Mouse (Mus musculus): Measurements from ENCODE around the gene Chga. TPM values are rescaled to one million over a fixed set of nuclear protein-coding genes. Genes with fewer than 3 reads are reported as not detected.
A peak's percentile ranks its signal among the peaks of the same experiment; 100 is the strongest.

The Chga gene
- polyA plus RNA-seq (2014; fragmentation: Nextera tagmentation; extraction: Ambion mirVana): 16.7 and 18.1 TPM in 2 replicates

- Histone ChIP-seq H3K27me3 (ENCODE audit: control insufficient read depth, insufficient read depth, low read length) (peaks cover 4% of the 10 kb centered on the region; the same call in 1 of the 2 replicates), H3K9ac (ENCODE audit: low read length) (peak within 1 kb of the TSS; percentile 51), H3K4me1 (replicated peaks; ENCODE audit: control insufficient read depth, insufficient read depth, low read length) (0 out of 2 replicates have a peak, but pooled peaks cover 2% of the 10 kb centered on the region), H3K36me3 (ENCODE audit: control insufficient read depth, insufficient read depth, low read length) (no peaks in the 10 kb centered on the region), H3K4me3 (ENCODE audit: low read depth, low read length) (peak within 1 kb of the TSS; percentile 52), H3K27ac (ENCODE audit: low read depth, low read length) (no peak within 1 kb of the TSS), H3K4me2 (ENCODE audit: low read depth, low read length, severe bottlenecking) (peak within 1 kb of the TSS; percentile 64), H3K9me3 (ENCODE audit: control insufficient read depth, low read length) (no peaks in the 10 kb centered on the region)
- ATAC-seq (replicated peaks; ENCODE audit: low FRiP score) (peak; percentile 78), DNase-seq (ENCODE audit: low spot score) (peak; percentile 94)
- 2% methylated on average over 48 of the region's 48 CpGs for WGBS
These were observed at the start of gene Chga for GRCm38 (mm10) chr12:102554721-102555516. Chga (plus strand) TSS chr12:102554969.

- DNase-seq (ENCODE audit: low spot score) (no peak), ATAC-seq (replicated peaks; ENCODE audit: low FRiP score) (no peak)
- H3K9ac ChIP-seq (ENCODE audit: low read length): no peak overlapping the region
- H3K27me3 ChIP-seq (ENCODE audit: control insufficient read depth, insufficient read depth, low read length): no peaks in the 10 kb centered on the region
- H3K9me3 ChIP-seq (ENCODE audit: control insufficient read depth, low read length): no peaks in the 10 kb centered on the region
- 78% methylated on average over 9 of the region's 9 CpGs for WGBS
- no peak overlapping the region for H3K27ac ChIP-seq (ENCODE audit: low read depth, low read length)
- no peaks in the 10 kb centered on the region for H3K4me1 ChIP-seq (replicated peaks; ENCODE audit: control insufficient read depth, insufficient read depth, low read length)
- no peaks in the 10 kb centered on the region for H3K36me3 ChIP-seq (ENCODE audit: control insufficient read depth, insufficient read depth, low read length)
- no peak overlapping the region for H3K4me2 ChIP-seq (ENCODE audit: low read depth, low read length, severe bottlenecking)
- no peak overlapping the region for H3K4me3 ChIP-seq (ENCODE audit: low read depth, low read length)
These were observed 49.5 kb upstream of the Chga start for GRCm38 (mm10) chr12:102505131-102505713.

DNA sequence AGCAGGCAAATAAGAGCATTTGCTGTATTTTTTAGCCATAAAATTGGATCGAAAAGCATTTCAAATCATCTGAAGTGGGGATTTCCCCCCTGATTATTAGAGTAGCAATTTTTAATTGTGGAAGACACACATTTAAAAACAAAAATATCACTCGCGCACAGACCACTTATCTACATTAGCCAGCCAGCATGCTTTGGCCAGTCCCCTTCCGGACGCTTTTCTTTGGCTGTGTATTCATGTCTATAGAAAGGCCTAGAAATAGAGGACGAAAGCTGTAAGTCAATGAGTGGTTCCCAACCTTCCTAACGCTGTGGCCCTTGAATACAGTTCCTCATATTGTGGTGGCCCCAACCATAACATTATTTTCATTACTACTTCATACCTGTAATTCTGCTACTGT lies 48.8 kb upstream of the Chga start:
- Histone ChIP-seq H3K9me3 (ENCODE audit: control insufficient read depth, low read length) (no peaks in the 10 kb centered on the region), H3K9ac (ENCODE audit: low read length) (no peak overlapping the region), H3K4me1 (replicated peaks; ENCODE audit: control insufficient read depth, insufficient read depth, low read length) (no peaks in the 10 kb centered on the region), H3K4me3 (ENCODE audit: low read depth, low read length) (no peak overlapping the region), H3K36me3 (ENCODE audit: control insufficient read depth, insufficient read depth, low read length) (no peaks in the 10 kb centered on the region), H3K27ac (ENCODE audit: low read depth, low read length) (no peak overlapping the region), H3K27me3 (ENCODE audit: control insufficient read depth, insufficient read depth, low read length) (no peaks in the 10 kb centered on the region), H3K4me2 (ENCODE audit: low read depth, low read length, severe bottlenecking) (no peak overlapping the region)
- ATAC-seq (replicated peaks; ENCODE audit: low FRiP score): no peak
- no peak for DNase-seq (ENCODE audit: low spot score)
- WGBS: 90% methylated on average over 7 of the region's 7 CpGs

GRCm38 (mm10) chr12:102511363-102511762 lies 43.4 kb upstream of the Chga start:
- no peaks in the 10 kb centered on the region for H3K9me3 ChIP-seq (ENCODE audit: control insufficient read depth, low read length)
- no peak overlapping the region for H3K4me3 ChIP-seq (ENCODE audit: low read depth, low read length)
- H3K27me3 ChIP-seq (ENCODE audit: control insufficient read depth, insufficient read depth, low read length): no peaks in the 10 kb centered on the region
- H3K27ac ChIP-seq (ENCODE audit: low read depth, low read length): no peak overlapping the region
- peak; percentile 73 for DNase-seq (ENCODE audit: low spot score)
- no peak overlapping the region for H3K9ac ChIP-seq (ENCODE audit: low read length)
- no peak overlapping the region for H3K4me2 ChIP-seq (ENCODE audit: low read depth, low read length, severe bottlenecking)
- H3K36me3 ChIP-seq (ENCODE audit: control insufficient read depth, insufficient read depth, low read length): no peaks in the 10 kb centered on the region
- 20% methylated on average over 3 of the region's 3 CpGs for WGBS
- ATAC-seq (replicated peaks; ENCODE audit: low FRiP score): peak; percentile 89
- no peaks in the 10 kb centered on the region; the same call in 1 of the 2 replicates for H3K4me1 ChIP-seq (replicated peaks; ENCODE audit: control insufficient read depth, insufficient read depth, low read length)

- H3K4me3 ChIP-seq (ENCODE audit: low read depth, low read length): no peak overlapping the region
- no peak overlapping the region for H3K4me2 ChIP-seq (ENCODE audit: low read depth, low read length, severe bottlenecking)
- no peak for ATAC-seq (replicated peaks; ENCODE audit: low FRiP score)
- H3K9me3 ChIP-seq (ENCODE audit: control insufficient read depth, low read length): no peaks in the 10 kb centered on the region
- no peaks in the 10 kb centered on the region; the same call in 1 of the 2 replicates for H3K4me1 ChIP-seq (replicated peaks; ENCODE audit: control insufficient read depth, insufficient read depth, low read length)
- no peaks in the 10 kb centered on the region for H3K27me3 ChIP-seq (ENCODE audit: control insufficient read depth, insufficient read depth, low read length)
- DNase-seq (ENCODE audit: low spot score): no peak
- no peak overlapping the region for H3K27ac ChIP-seq (ENCODE audit: low read depth, low read length)
- no peaks in the 10 kb centered on the region for H3K36me3 ChIP-seq (ENCODE audit: control insufficient read depth, insufficient read depth, low read length)
- 69% methylated on average over 6 of the region's 6 CpGs for WGBS
- H3K9ac ChIP-seq (ENCODE audit: low read length): peak overlapping the region; percentile 16; the same call in 1 of the 2 replicates
These were observed 40.6 kb upstream of the Chga start for GRCm38 (mm10) chr12:102514151-102514550.

DNA sequence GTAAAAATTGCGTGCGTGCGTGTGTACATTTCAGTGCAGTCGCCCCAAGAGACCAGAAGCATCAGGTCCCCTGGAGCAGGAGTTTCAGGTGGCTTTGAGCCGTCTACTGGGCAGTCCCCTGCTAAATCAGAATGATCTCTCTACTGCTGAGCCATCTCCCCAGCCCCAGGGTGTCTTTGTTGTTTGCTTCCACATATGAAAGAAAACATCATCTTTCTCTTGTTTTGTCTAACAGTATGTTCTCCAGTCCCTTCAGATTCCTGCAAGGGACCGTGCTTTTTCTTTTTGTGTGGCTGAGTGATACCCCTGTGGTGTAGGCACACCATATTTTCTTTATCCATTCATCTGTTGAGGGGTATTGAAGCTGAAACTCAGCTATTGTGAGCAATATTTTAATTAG lies 40.0 kb upstream of the Chga start:
- Histone ChIP-seq H3K9ac (ENCODE audit: low read length) (no peak overlapping the region), H3K4me3 (ENCODE audit: low read depth, low read length) (no peak overlapping the region), H3K9me3 (ENCODE audit: control insufficient read depth, low read length) (no peaks in the 10 kb centered on the region), H3K4me1 (replicated peaks; ENCODE audit: control insufficient read depth, insufficient read depth, low read length) (no peaks in the 10 kb centered on the region; the same call in 1 of the 2 replicates), H3K27me3 (ENCODE audit: control insufficient read depth, insufficient read depth, low read length) (no peaks in the 10 kb centered on the region), H3K36me3 (ENCODE audit: control insufficient read depth, insufficient read depth, low read length) (no peaks in the 10 kb centered on the region), H3K27ac (ENCODE audit: low read depth, low read length) (no peak overlapping the region), H3K4me2 (ENCODE audit: low read depth, low read length, severe bottlenecking) (no peak overlapping the region)
- 69% methylated on average over 6 of the region's 6 CpGs for WGBS
- no peak for ATAC-seq (replicated peaks; ENCODE audit: low FRiP score)
- no peak for DNase-seq (ENCODE audit: low spot score)

DNA sequence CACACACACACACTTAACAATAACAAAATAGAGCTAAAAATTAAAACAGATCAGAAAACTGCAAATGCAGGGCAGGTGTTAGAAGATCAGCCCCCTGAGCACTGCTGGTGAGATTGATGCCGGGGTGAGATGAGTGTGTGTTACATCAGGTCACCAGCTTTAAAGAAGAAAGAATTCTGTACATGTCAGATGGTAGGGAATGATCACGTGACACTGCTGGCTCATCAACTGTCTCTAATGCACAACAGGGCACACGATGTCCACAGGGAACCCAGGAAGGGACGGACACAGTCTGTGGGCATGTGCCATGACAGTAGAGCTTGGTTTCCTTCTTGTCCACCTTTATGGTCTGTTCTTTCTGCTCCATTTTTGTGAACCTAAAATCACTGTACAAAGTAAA lies 38.6 kb upstream of the Chga start:
- Histone ChIP-seq H3K4me2 (ENCODE audit: low read depth, low read length, severe bottlenecking) (no peak overlapping the region), H3K9ac (ENCODE audit: low read length) (no peak overlapping the region), H3K4me1 (replicated peaks; ENCODE audit: control insufficient read depth, insufficient read depth, low read length) (no peaks in the 10 kb centered on the region; the same call in 1 of the 2 replicates), H3K4me3 (ENCODE audit: low read depth, low read length) (no peak overlapping the region), H3K27ac (ENCODE audit: low read depth, low read length) (no peak overlapping the region), H3K9me3 (ENCODE audit: control insufficient read depth, low read length) (no peaks in the 10 kb centered on the region), H3K36me3 (ENCODE audit: control insufficient read depth, insufficient read depth, low read length) (no peaks in the 10 kb centered on the region), H3K27me3 (ENCODE audit: control insufficient read depth, insufficient read depth, low read length) (no peaks in the 10 kb centered on the region)
- no peak for ATAC-seq (replicated peaks; ENCODE audit: low FRiP score)
- no peak for DNase-seq (ENCODE audit: low spot score)
- WGBS: 86% methylated on average over 4 of the region's 4 CpGs

- WGBS: 81% methylated on average over 13 of the region's 13 CpGs
- no peaks in the 10 kb centered on the region for H3K9me3 ChIP-seq (ENCODE audit: control insufficient read depth, low read length)
- no peak overlapping the region for H3K9ac ChIP-seq (ENCODE audit: low read length)
- DNase-seq (ENCODE audit: low spot score): no peak
- no peak overlapping the region for H3K27ac ChIP-seq (ENCODE audit: low read depth, low read length)
- H3K4me1 ChIP-seq (replicated peaks; ENCODE audit: control insufficient read depth, insufficient read depth, low read length): no peaks in the 10 kb centered on the region; the same call in 1 of the 2 replicates
- H3K4me2 ChIP-seq (ENCODE audit: low read depth, low read length, severe bottlenecking): no peak overlapping the region
- no peak overlapping the region for H3K4me3 ChIP-seq (ENCODE audit: low read depth, low read length)
- no peak for ATAC-seq (replicated peaks; ENCODE audit: low FRiP score)
- H3K36me3 ChIP-seq (ENCODE audit: control insufficient read depth, insufficient read depth, low read length): no peaks in the 10 kb centered on the region
- H3K27me3 ChIP-seq (ENCODE audit: control insufficient read depth, insufficient read depth, low read length): no peaks in the 10 kb centered on the region
These were observed 37.1 kb upstream of the Chga start for GRCm38 (mm10) chr12:102517647-102518046.
